Mouse (Mus musculus) liver, embryonic 12.5 days (tissue): Measurements from ENCODE around the gene Pakap. TPM values are rescaled to one million over a fixed set of nuclear protein-coding genes. Genes with fewer than 3 reads are reported as not detected.
"Not testable (repeated sequence)": the region's sequence is repeated elsewhere in the genome, so short reads cannot be mapped to it uniquely, and the experiment has no call there.

Source experiments
- ATAC-seq: fragments of 200-750 bp; cut with Nextera tagmentation; 2 replicates; pipeline ENCODE4 v1.8.0; 2017; ENCODE audit warnings: moderate number of reproducible peaks, mild to moderate bottlenecking, moderate library complexity
- H3K27ac ChIP-seq: fragments of 300-500 bp; sonication (generic); 2 replicates; pipeline ENCODE4 v1.5.1; 2016; ENCODE audit warnings: mild to moderate bottlenecking
- H3K27me3 ChIP-seq: fragments of 300-500 bp; sonication (generic); replicated peaks from 2 replicates; pipeline ENCODE4 v1.6.1; 2016; ENCODE audit warnings: mild to moderate bottlenecking, moderate library complexity
- H3K36me3 ChIP-seq: fragments of 300-500 bp; sonication (generic); 2 replicates; pipeline ENCODE4 v1.6.1; 2016; ENCODE audit warnings: mild to moderate bottlenecking, moderate library complexity
- H3K4me1 ChIP-seq: fragments of 300-500 bp; sonication (generic); 2 replicates; pipeline ENCODE4 v1.6.1; 2016
- H3K4me2 ChIP-seq: fragments of 300-500 bp; sonication (generic); 2 replicates; pipeline ENCODE4 v1.6.1; 2016; ENCODE audit warnings: mild to moderate bottlenecking, moderate library complexity
- H3K4me3 ChIP-seq: fragments of 300-500 bp; sonication (generic); 2 replicates; pipeline ENCODE4 v1.5.1; 2016; ENCODE audit warnings: mild to moderate bottlenecking, moderate library complexity
- H3K9ac ChIP-seq: fragments of 300-500 bp; sonication (generic); 2 replicates; pipeline ENCODE4 v1.6.1; 2016; ENCODE audit warnings: mild to moderate bottlenecking, moderate library complexity
- H3K9me3 ChIP-seq: fragments of 300-500 bp; sonication (generic); replicated peaks from 2 replicates; pipeline ENCODE4 v1.6.1; 2016; ENCODE audit warnings: mild to moderate bottlenecking, moderate library complexity
- WGBS: fragments of 180-500 bp; shearing (Covaris S2); methylation state at CpG from one replicate; pipeline ENCODE4 v1.1.7; 2016; ENCODE audit not compliant: insufficient replicate concordance; 5-methylcytosine and 5-hydroxymethylcytosine counted together
- polyA plus RNA-seq: library from polyadenylated mRNA; unstranded; fragments of >200 nt; fragmentation: Nextera tagmentation; extraction: Ambion mirVana; gene quantifications from 2 replicates; pipeline ENCODE4 v1.2.1, GENCODE M21; 2016

Pakap gene
- polyA plus RNA-seq, 1 experiment from 2014 or later: 2.1 TPM

- Histone ChIP-seq H3K4me1 (no peaks in the 10 kb centered on the region), H3K27ac (no peak overlapping the region), H3K4me3 (no peak overlapping the region), H3K27me3 (no peaks in the 10 kb centered on the region), H3K9me3 (no peaks in the 10 kb centered on the region), H3K4me2 (no peak overlapping the region), H3K9ac (no peak overlapping the region), H3K36me3 (no peaks in the 10 kb centered on the region)
- ATAC-seq: no peak
- WGBS: 14% methylated on average over 2 of the region's 2 CpGs
These were observed 298.1 kb downstream of the Pakap start for GRCm38 (mm10) chr4:57866088-57866487.

GRCm38 (mm10) chr4:57866990-57867389, 299.0 kb downstream of the Pakap start:
- no peak overlapping the region for H3K9ac ChIP-seq
- 58% methylated on average over 9 of the region's 9 CpGs for WGBS
- H3K4me1 ChIP-seq: no peaks in the 10 kb centered on the region
- H3K36me3 ChIP-seq: no peaks in the 10 kb centered on the region
- no peaks in the 10 kb centered on the region for H3K27me3 ChIP-seq
- no peak overlapping the region for H3K27ac ChIP-seq
- H3K4me2 ChIP-seq: no peak overlapping the region
- no peaks in the 10 kb centered on the region for H3K9me3 ChIP-seq
- ATAC-seq: no peak
- no peak overlapping the region for H3K4me3 ChIP-seq

- Histone ChIP-seq H3K9ac (no peak overlapping the region), H3K4me3 (no peak overlapping the region), H3K27me3 (no peaks in the 10 kb centered on the region), H3K4me1 (no peaks in the 10 kb centered on the region), H3K4me2 (no peak overlapping the region), H3K36me3 (no peaks in the 10 kb centered on the region), H3K9me3 (no peaks in the 10 kb centered on the region), H3K27ac (no peak overlapping the region)
- no peak for ATAC-seq
- WGBS: 27% methylated on average over 10 of the region's 10 CpGs
These were observed 299.5 kb downstream of the Pakap start for GRCm38 (mm10) chr4:57867454-57867853.

- H3K9me3 ChIP-seq: no peaks in the 10 kb centered on the region
- H3K27ac ChIP-seq: no peak overlapping the region
- H3K9ac ChIP-seq: no peak overlapping the region
- H3K4me3 ChIP-seq: no peak overlapping the region
- no peak overlapping the region for H3K4me2 ChIP-seq
- no peak for ATAC-seq
- WGBS: 68% methylated on average over 5 of the region's 5 CpGs
- H3K4me1 ChIP-seq: no peaks in the 10 kb centered on the region
- no peaks in the 10 kb centered on the region for H3K27me3 ChIP-seq
- no peaks in the 10 kb centered on the region for H3K36me3 ChIP-seq
These were observed 311.2 kb downstream of the Pakap start for GRCm38 (mm10) chr4:57879137-57879536.

- no peak for ATAC-seq
- no peaks in the 10 kb centered on the region for H3K27me3 ChIP-seq
- no peak overlapping the region for H3K9ac ChIP-seq
- no peak overlapping the region for H3K4me2 ChIP-seq
- H3K4me3 ChIP-seq: no peak overlapping the region
- whole genome bisulfite sequencing: 9% methylated on average over 6 of the region's 6 CpGs
- H3K36me3 ChIP-seq: no peaks in the 10 kb centered on the region
- no peak overlapping the region for H3K27ac ChIP-seq
- no peaks in the 10 kb centered on the region for H3K9me3 ChIP-seq
- H3K4me1 ChIP-seq: no peaks in the 10 kb centered on the region
These were observed 311.9 kb downstream of the Pakap start for GRCm38 (mm10) chr4:57879804-57880357.

- no peak overlapping the region for H3K27ac ChIP-seq
- 63% methylated on average over 7 of the region's 7 CpGs for WGBS
- no peak overlapping the region for H3K9ac ChIP-seq
- H3K9me3 ChIP-seq: no peaks in the 10 kb centered on the region
- H3K27me3 ChIP-seq: no peaks in the 10 kb centered on the region
- no peaks in the 10 kb centered on the region for H3K36me3 ChIP-seq
- no peak overlapping the region for H3K4me2 ChIP-seq
- no peak overlapping the region for H3K4me3 ChIP-seq
- ATAC-seq: no peak
- H3K4me1 ChIP-seq: no peaks in the 10 kb centered on the region
These were observed 315.8 kb downstream of the Pakap start for GRCm38 (mm10) chr4:57883520-57884421.

- WGBS: 61% methylated on average over 3 of the region's 3 CpGs
- no peak overlapping the region for H3K4me3 ChIP-seq
- H3K27me3 ChIP-seq: no peaks in the 10 kb centered on the region
- ATAC-seq: no peak
- H3K4me1 ChIP-seq: no peaks in the 10 kb centered on the region
- H3K27ac ChIP-seq: no peak overlapping the region
- H3K36me3 ChIP-seq: no peaks in the 10 kb centered on the region
- no peaks in the 10 kb centered on the region for H3K9me3 ChIP-seq
- no peak overlapping the region for H3K9ac ChIP-seq
- H3K4me2 ChIP-seq: no peak overlapping the region
These were observed 316.5 kb downstream of the Pakap start for GRCm38 (mm10) chr4:57884511-57884910.

- Histone ChIP-seq H3K27me3 (no peaks in the 10 kb centered on the region), H3K27ac (no peak overlapping the region), H3K9ac (no peak overlapping the region), H3K4me3 (no peak overlapping the region), H3K9me3 (no peaks in the 10 kb centered on the region), H3K4me1 (no peaks in the 10 kb centered on the region), H3K36me3 (no peaks in the 10 kb centered on the region), H3K4me2 (no peak overlapping the region)
- 48% methylated on average over 2 of the region's 2 CpGs for WGBS
- no peak for ATAC-seq
These were observed 317.2 kb downstream of the Pakap start for GRCm38 (mm10) chr4:57885186-57885585.

GRCm38 (mm10) chr4:57886066-57886887, 318.3 kb downstream of the Pakap start:
- H3K4me3 ChIP-seq: no peak overlapping the region
- no peaks in the 10 kb centered on the region for H3K27me3 ChIP-seq
- H3K4me1 ChIP-seq: no peaks in the 10 kb centered on the region
- H3K27ac ChIP-seq: no peak overlapping the region
- H3K4me2 ChIP-seq: no peak overlapping the region
- no peak overlapping the region for H3K9ac ChIP-seq
- no peak for ATAC-seq
- no peaks in the 10 kb centered on the region for H3K9me3 ChIP-seq
- H3K36me3 ChIP-seq: no peaks in the 10 kb centered on the region
- 42% methylated on average over 11 of the region's 11 CpGs for WGBS

GRCm38 (mm10) chr4:57886888-57887230, 318.9 kb downstream of the Pakap start:
- no peaks in the 10 kb centered on the region for H3K4me1 ChIP-seq
- WGBS: 76% methylated on average over 3 of the region's 3 CpGs
- no peaks in the 10 kb centered on the region for H3K27me3 ChIP-seq
- H3K9ac ChIP-seq: no peak overlapping the region
- no peak for ATAC-seq
- no peaks in the 10 kb centered on the region for H3K36me3 ChIP-seq
- H3K4me3 ChIP-seq: no peak overlapping the region
- H3K9me3 ChIP-seq: no peaks in the 10 kb centered on the region
- no peak overlapping the region for H3K4me2 ChIP-seq
- H3K27ac ChIP-seq: no peak overlapping the region

- no peak for ATAC-seq
- WGBS: 71% methylated on average over 2 of the region's 2 CpGs
- Histone ChIP-seq H3K9me3 (no peaks in the 10 kb centered on the region), H3K4me1 (no peaks in the 10 kb centered on the region), H3K4me3 (no peak overlapping the region), H3K36me3 (no peaks in the 10 kb centered on the region), H3K9ac (no peak overlapping the region), H3K4me2 (no peak overlapping the region), H3K27me3 (no peaks in the 10 kb centered on the region), H3K27ac (no peak overlapping the region)
These were observed 320.3 kb downstream of the Pakap start for GRCm38 (mm10) chr4:57888246-57888645.

GRCm38 (mm10) chr4:57888978-57889377, 321.0 kb downstream of the Pakap start:
- H3K4me2 ChIP-seq, H3K36me3 ChIP-seq, H3K27me3 ChIP-seq, ATAC-seq, H3K4me3 ChIP-seq, H3K9ac ChIP-seq, H3K27ac ChIP-seq, H3K9me3 ChIP-seq, H3K4me1 ChIP-seq: not testable (repeated sequence)
- 44% methylated on average over 1 of the region's 1 CpGs for WGBS
